Mouse (Mus musculus) lung, adult 2 months (tissue): Measurements from ENCODE around the gene Mcub.

Experiments
- CTCF ChIP-seq: fragments of 200-500 bp; IDR thresholded peaks from 2 replicates; pipeline ENCODE4 v1.5.1; 2011; ENCODE audit warnings: mild to moderate bottlenecking, low read length, control low read depth; ENCODE audit not compliant: insufficient read depth
- POLR2A ChIP-seq: fragments of 200-500 bp; IDR thresholded peaks from 2 replicates; pipeline ENCODE4 v1.6.1; 2011; ENCODE audit warnings: low read depth, mild to moderate bottlenecking, control low read depth, low read length, borderline replicate concordance; ENCODE audit errors: extremely low read depth

- TF ChIP-seq CTCF (no peak), POLR2A (no peak)
Observed at GRCm38 (mm10) chr3:129937848-129938247, 32.2 kb downstream of the Mcub start.
